Mouse (Mus musculus): ENCODE measurements around the gene Slc8b1.

DNA sequence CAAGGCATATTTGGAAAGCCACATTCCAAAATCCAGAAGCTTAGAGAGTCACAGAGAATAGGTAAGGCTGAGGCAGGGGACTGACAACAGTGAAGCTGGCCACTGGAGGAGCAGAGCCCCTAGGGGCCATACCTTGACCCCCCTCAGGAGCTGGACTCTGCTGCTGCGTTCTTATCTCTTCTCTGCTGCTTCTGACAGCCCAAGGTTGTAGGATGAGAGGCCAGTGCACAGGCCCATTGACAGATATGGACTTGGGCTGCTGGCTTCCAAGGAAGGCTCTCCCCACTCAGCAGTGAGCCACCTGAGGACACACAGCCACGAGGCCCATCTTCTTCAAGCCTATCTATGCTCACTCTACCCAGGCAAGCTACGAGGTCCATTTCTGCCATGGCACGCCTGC, 58.0 kb downstream of the Slc8b1 start:
- TF ChIP-seq POLR2A (IDR thresholded peaks at IDR 0.05; ENCODE audit: insufficient read depth, low read depth, low read length) (no peak), EP300 (IDR thresholded peaks at IDR 0.05; ENCODE audit: insufficient read depth, low read depth, low read length) (no peak), CTCF (IDR thresholded peaks at IDR 0.05) (no peak)
